Mouse (Mus musculus): ENCODE measurements around the gene Aldh3a2. TPM values are rescaled to one million over a fixed set of nuclear protein-coding genes. Genes with fewer than 3 reads are reported as not detected.

Gene Aldh3a2
- total RNA-seq, 2 experiments from 2014 or later: 45.2 to 50.3 TPM

- intact Hi-C loops (cut with DNase I): no loop called here
- DNase-seq (ENCODE audit: low spot score in 2 of 2): no peak
Measured at GRCm38 (mm10) chr11:61276482-61276881, 9.2 kb upstream of the Aldh3a2 start.

- intact Hi-C loops (cut with DNase I): no loop called here
- DNase-seq (ENCODE audit: low spot score in 2 of 2): no peak
Measured at GRCm38 (mm10) chr11:61275106-61275505, 7.8 kb upstream of the Aldh3a2 start.

- intact Hi-C loops (cut with DNase I): no loop called here
- no peak for DNase-seq (ENCODE audit: low spot score in 2 of 2)
Measured at GRCm38 (mm10) chr11:61274421-61274820, 7.2 kb upstream of the Aldh3a2 start.

- DNase-seq (ENCODE audit: low spot score in 2 of 2): no peak
- intact Hi-C loops (cut with DNase I): no loop called here
Measured at GRCm38 (mm10) chr11:61273928-61274327, 6.7 kb upstream of the Aldh3a2 start.

- intact Hi-C loops (cut with DNase I): no loop called here
- no peak for DNase-seq (ENCODE audit: low spot score in 2 of 2)
Measured at GRCm38 (mm10) chr11:61271612-61272011, 4.3 kb upstream of the Aldh3a2 start.

GRCm38 (mm10) chr11:61270406-61270805 lies 3.1 kb upstream of the Aldh3a2 start:
- no peak for DNase-seq (ENCODE audit: low spot score in 2 of 2)
- intact Hi-C loops (cut with DNase I): no loop called here

- intact Hi-C loops (cut with DNase I): no loop called here
- DNase-seq (ENCODE audit: low spot score in 2 of 2): no peak
Measured at GRCm38 (mm10) chr11:61268626-61269349, 1.5 kb upstream of the Aldh3a2 start.

GRCm38 (mm10) chr11:61263841-61264240 lies 3.4 kb downstream of the Aldh3a2 start:
- DNase-seq (ENCODE audit: low spot score in 2 of 2): no peak
- intact Hi-C loops (cut with DNase I): no loop called here

- intact Hi-C loops (cut with DNase I): no loop called here
Measured at GRCm38 (mm10) chr11:61262516-61262915, 4.7 kb downstream of the Aldh3a2 start.

GRCm38 (mm10) chr11:61259106-61259505 lies 8.2 kb downstream of the Aldh3a2 start:
- no peak for DNase-seq (ENCODE audit: low spot score in 2 of 2)
- intact Hi-C loops (cut with DNase I): no loop called here

More at GRCm38 (mm10) chr11:61262516-61262915, 4.7 kb downstream of the Aldh3a2 start:
- no peak for DNase-seq (ENCODE audit: low spot score in 2 of 2)

GRCm38 (mm10) chr11:61252807-61253206 lies 14.5 kb downstream of the Aldh3a2 start:
- DNase-seq (ENCODE audit: low spot score in 2 of 2): no peak
- intact Hi-C loops (cut with DNase I): no loop called here

- DNase-seq (ENCODE audit: low spot score in 2 of 2): no peak
- intact Hi-C loops (cut with DNase I): no loop called here
Measured at GRCm38 (mm10) chr11:61251741-61252140, 15.5 kb downstream of the Aldh3a2 start.

GRCm38 (mm10) chr11:61244406-61244805 lies 22.9 kb downstream of the Aldh3a2 start:
- no peak for DNase-seq (ENCODE audit: low spot score in 2 of 2)
- intact Hi-C loops (cut with DNase I): no loop called here

- DNase-seq (ENCODE audit: low spot score in 2 of 2): no peak
- intact Hi-C loops (cut with DNase I): no loop called here
Measured at GRCm38 (mm10) chr11:61236015-61236414, 31.2 kb downstream of the Aldh3a2 start.

GRCm38 (mm10) chr11:61234174-61234573 lies 33.1 kb downstream of the Aldh3a2 start:
- intact Hi-C loops (cut with DNase I): no loop called here
- DNase-seq (ENCODE audit: low spot score in 2 of 2): no peak

- DNase-seq (ENCODE audit: low spot score in 2 of 2): peak; percentile 30 to 55
- intact Hi-C loops (cut with DNase I): no loop called here
Measured at GRCm38 (mm10) chr11:61231329-61231728, 35.9 kb downstream of the Aldh3a2 start.

GRCm38 (mm10) chr11:61228406-61228805 lies 38.9 kb downstream of the Aldh3a2 start:
- intact Hi-C loops (cut with DNase I): no loop called here

GRCm38 (mm10) chr11:61227816-61228215 lies 39.4 kb downstream of the Aldh3a2 start:
- intact Hi-C loops (cut with DNase I): loop anchor here (2.0 kb wide), 1 partner anchor 183 kb away; no protein-coding TSS in a partner anchor
- DNase-seq (ENCODE audit: low spot score in 2 of 2): no peak

More at GRCm38 (mm10) chr11:61228406-61228805, 38.9 kb downstream of the Aldh3a2 start:
- no peak for DNase-seq (ENCODE audit: low spot score in 2 of 2)

GRCm38 (mm10) chr11:61225941-61226412 lies 41.3 kb downstream of the Aldh3a2 start:
- intact Hi-C loops (cut with DNase I): loop anchor here (2.0 kb wide), 1 partner anchor 185 kb away; no protein-coding TSS in a partner anchor
- DNase-seq (ENCODE audit: low spot score in 2 of 2): peak in 1 of 2 experiments; percentile 25

- DNase-seq (ENCODE audit: low spot score in 2 of 2): no peak
- intact Hi-C loops (cut with DNase I): no loop called here
Measured at GRCm38 (mm10) chr11:61225511-61225910, 41.8 kb downstream of the Aldh3a2 start.

GRCm38 (mm10) chr11:61224907-61225306 lies 42.4 kb downstream of the Aldh3a2 start:
- intact Hi-C loops (cut with DNase I): no loop called here
- DNase-seq (ENCODE audit: low spot score in 2 of 2): no peak

Measured in left cerebral cortex, postnatal 14 days (tissue).